Mouse (Mus musculus) effector memory CD4-positive, alpha-beta T cell, adult 7 months (primary cell): ENCODE data around the gene Dnajc15. TPM values are rescaled to one million over a fixed set of nuclear protein-coding genes. Genes with fewer than 3 reads are reported as not detected.

Experiments
- polyA plus RNA-seq: library from polyadenylated mRNA; unstranded; fragments of 100-300 nt; shearing (Covaris generic); gene quantifications from one replicate; pipeline ENCODE4 v1.2.1, GENCODE M21; 2017

Dnajc15 gene
- 343 TPM for polyA plus RNA-seq

GRCm38 (mm10) chr14:77874304-77875241 is at the start of gene Dnajc15:
TSS of gene Dnajc15 (minus strand) at chr14:77875125.

GRCm38 (mm10) chr14:77904171-77904762 is 29.3 kb upstream of the Dnajc15 start, which contains the start of gene Epsti1:
TSS of gene Epsti1 (plus strand) at chr14:77904239.

Other genes starting within 250 kb of the Dnajc15 start
- gene Epsti1, start 29.1 kb upstream of the Dnajc15 start, polyA plus RNA-seq: 217 TPM
- not detected for gene Fam216b, start 213.9 kb upstream of the Dnajc15 start, polyA plus RNA-seq